Mouse (Mus musculus) urinary bladder, postnatal 36 days (tissue): ENCODE measurements at regions not wholly inside any gene's neighbourhood (a gene's known extent, or its start where the extent isn't known, plus 50 kb on each side); places are given as distances from the start of the nearest gene placed in this dataset.
"Not testable (repeated sequence)": the region's sequence is repeated elsewhere in the genome, so short reads cannot be mapped to it uniquely, and the experiment has no call there.

Experiments
- DNase-seq, 2 experiments: peaks; one replicate each; pipeline ENCODE4 v3.0.0; 2022; ENCODE audit warnings: low spot score in 2 of 2, mixed read lengths in 1 of 2

DNA sequence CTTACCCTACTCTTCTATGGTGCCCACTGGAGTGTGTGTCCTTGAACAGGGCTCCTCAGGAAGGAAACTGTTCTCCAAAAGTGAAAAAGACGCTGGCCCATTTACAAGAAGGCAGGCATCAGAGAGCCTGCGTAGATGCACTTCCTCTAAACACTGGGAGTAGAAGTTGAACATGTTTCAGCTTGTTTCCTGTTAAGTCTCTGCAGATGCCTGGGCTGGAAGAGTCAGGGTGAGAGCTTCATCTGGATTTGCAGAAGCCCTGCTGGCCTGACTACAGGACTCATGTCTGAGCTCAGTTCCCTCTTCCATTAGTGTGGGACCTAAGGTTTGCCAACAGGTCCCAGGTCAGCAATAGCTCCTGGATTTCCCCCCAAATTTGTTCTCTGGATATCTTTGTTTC lies 54.7 kb upstream of the Nlrp1b start:
- DNase-seq: no peak

DNA sequence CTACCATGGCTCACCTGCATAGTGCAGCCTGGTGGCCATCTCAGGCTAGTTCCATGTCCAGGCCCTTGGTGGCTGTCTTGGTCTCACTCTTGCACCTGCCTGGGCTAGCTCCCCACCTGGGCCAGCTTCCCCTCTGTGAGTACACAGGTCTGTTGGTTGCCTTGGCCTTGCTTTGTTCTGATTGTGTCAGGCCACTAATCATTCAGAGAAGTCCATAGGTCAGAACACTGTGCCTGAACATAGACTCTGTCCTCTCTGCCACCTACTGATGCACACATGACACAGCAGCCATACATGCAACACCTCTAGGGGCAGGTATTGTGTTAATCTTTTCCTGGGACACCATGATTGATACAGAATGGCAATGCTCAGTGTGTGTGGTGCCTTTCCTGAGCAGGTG lies 57.7 kb upstream of the Nlrp1b start:
- not testable (repeated sequence) for DNase-seq

DNA sequence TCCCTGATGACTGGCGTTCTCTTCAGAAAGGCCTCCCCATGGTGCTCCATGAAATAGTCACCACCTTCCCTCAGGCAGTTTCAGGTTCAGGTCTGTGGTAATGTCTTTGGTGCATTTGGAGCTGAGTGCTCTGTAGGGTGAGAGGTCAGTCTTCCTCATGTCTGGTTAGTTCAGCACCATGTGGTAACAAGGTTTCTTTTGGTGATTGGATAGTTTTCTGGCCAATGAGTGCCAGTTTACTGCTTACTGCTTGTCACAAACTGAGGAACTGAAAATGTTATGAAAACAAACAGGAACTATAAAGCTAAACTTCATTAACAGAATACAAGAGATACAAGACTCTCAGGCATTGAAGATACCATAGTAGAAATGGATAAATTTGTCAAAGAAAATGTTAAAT lies 59.0 kb upstream of the Nlrp1b start:
- no peak for DNase-seq

DNA sequence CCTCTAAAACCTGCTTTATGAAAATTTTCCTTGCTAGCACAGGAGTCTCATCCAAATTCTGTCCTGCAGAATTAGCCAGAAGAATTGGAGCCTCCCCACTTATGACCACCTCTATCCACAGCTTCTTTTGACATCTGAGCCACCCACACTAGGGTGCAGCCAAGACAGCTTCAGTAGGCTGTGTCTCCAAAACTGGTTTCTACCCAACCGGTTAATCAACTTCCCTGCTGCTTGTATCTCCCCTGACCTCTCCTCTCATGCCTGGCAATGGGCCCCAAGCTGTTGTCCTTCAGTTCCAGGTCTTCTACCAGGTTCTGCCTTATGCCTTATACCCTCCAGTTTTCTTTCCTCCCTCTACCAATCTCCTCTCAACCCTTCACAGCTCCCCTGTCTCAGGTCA lies 68.9 kb upstream of the Nlrp1b start:
- DNase-seq: no peak

DNA sequence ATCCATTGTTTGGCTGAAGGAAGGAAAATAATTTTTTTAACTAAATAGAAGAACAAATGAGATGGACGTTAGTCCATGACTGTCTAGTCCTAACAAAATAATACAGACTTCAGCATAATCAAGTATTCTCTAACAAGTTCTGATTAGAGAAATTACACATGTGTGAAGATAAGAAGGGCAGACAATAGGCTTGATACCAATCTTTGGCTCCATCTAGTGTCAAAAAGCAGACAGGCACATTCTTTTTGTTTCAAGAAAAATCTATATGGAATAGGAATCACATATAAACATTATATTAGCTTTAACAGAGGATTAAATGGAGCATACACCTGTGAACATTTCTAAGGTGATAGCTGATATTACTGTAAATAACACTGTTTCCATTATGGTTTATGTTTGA lies 92.9 kb upstream of the Nlrp1b start:
- DNase-seq: no peak

DNA sequence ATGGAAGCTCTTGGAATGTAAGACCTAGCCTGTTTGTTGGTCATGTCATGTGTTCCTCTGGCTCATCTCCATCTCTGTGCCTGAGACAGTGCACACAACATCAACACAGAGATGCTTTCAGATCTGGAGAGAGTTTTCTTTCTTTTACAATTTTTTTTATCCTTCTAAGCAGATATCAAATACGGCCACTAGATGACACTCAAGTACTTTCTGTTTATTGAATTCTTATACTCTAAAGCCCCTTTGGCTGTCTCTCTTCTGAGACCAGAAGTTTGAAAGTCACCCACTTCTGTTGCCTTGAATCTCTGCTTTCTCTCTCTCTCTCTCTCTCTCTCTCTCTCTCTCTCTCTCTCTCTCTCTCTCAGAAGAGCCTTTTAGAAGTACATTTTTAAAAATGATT lies 106.9 kb upstream of the Nlrp1b start:
- no peak for DNase-seq

DNA sequence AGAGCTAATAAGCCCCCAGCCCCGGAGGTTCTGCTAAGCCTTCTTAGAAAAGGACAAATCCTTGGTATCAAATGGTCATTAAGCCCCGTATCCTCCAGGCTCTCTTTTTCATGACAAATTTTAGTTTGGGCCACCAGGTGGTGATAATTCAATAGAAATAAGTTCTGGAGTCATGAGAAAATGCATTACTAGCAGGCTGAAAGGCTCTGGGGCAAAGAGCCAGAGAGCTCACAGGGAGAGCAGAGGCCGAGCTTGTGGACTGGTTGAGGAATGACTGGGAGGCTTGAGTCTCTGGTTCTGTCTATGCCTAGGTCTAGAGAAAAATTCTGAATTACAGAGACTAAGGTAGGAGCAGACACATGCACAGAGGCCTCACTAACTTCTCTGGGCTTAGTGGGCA lies 115.5 kb upstream of the Nlrp1b start:
- no peak for DNase-seq

DNA sequence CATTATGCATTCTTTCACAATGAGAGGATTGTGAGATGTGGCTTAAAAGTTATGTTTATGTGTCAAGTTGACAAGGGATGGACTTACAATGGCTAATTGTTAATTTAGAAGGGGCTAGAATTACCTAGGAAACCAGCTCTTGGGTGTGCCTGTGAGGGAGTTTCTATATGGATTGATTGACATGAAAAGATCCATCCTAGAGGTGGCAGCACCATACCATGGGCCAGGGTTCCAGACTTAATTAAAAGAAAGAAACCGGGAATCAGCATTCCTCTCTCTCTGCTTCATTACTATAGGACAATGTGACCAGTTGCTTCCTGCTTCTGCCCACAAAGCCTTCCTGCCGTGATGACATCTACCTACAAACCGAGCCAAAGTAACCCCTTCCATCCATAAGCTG lies 126.6 kb upstream of the Nlrp1b start:
- no peak for DNase-seq

DNA sequence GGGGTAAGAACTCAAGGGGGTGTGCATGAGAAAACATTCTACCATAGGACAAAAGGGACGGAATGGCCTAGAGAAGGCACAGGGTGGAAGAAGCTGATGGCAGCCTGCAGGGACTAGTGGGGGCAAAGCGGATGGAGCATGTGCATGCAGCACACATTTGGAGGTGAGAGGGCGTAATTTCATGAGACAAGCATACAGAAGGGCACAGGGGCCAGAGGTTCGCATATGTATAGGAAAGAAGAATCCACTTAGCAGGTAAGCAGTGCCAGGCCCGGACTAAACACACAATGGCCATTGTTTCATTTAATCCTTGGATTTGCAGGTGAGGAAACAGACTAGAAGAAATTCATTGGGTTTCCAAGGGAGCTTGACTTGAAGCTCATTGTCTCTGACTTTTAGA lies 130.3 kb upstream of the Nlrp1b start:
- DNase-seq: no peak

DNA sequence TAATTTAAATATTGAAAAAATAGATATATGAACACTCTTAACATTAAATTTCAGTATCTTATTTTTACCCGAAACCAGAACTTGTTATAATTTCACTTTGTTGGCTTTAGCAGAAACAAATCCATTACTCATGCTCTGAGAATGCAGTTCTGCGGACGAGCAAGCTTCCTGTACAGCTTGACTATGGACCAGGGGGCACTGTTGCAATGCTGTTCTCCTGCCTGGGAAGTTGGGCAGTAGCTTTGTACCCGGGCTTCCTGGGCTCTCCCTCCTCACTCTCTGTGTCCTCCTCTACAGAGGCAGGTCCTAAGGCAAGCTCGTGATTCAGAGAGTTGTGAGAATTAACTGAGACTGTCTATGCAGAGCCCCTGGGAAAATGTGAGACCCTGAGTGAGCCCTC lies 141.3 kb upstream of the Nlrp1b start:
- no peak for DNase-seq

DNA sequence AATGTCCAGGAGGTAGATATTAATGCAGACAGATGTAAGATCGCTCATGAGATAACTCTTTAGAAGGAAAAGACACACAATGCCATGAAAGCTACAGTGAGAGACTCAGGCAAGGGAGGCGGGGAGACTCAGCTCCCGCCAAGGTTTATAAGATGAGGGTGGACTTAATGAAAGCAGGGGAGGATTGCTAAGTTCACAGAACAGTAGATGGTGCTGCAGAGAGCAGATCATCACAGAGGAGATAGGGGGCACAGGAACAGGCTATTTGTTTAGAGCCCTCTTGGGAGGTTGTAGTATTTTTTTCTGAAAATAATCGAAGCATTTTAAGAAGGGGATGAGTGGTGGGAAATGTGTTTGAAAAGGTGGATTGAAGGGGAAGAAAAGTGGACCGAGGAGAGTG lies 144.6 kb upstream of the Nlrp1b start:
- no peak for DNase-seq

DNA sequence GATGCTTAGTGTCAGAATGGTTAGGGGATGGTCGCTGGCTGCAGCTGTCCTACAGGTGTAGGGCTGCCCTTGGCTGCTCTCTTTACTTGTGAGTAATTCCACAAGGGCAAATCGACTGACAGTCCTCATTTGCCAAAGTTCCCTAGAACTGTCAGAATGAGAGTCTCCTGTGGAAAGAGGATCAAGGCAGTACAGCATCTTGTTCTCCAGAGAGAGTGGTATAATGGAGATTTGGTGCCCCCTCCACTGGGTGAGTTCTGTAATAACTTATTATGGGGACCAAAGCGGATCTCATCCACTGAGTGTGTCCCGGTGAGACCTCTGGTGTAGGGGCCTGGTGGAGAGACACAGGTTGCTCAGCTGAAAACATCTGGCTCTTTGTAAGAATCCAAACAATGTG lies 157.9 kb upstream of the Nlrp1b start:
- no peak for DNase-seq

DNA sequence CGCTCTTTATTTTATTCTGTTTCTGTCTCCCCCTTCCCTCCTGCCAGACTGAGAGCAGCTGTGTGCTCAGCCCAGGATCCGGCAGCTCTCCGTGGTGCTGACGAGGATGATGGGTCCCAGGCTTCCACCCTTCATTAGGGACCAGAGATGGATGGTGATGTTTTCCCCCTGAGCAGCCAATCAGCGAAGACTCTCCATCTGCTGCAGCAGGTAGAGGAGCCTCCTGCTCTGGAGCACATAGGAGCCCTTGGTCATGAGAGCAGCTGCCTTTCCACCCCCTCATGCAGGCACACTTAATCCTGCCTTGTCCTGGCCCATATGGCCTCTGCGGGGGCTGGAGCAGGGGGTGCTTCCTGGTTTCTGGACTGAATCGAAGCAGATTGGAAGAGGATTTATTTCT lies 159.1 kb upstream of the Nlrp1b start:
- DNase-seq: no peak

DNA sequence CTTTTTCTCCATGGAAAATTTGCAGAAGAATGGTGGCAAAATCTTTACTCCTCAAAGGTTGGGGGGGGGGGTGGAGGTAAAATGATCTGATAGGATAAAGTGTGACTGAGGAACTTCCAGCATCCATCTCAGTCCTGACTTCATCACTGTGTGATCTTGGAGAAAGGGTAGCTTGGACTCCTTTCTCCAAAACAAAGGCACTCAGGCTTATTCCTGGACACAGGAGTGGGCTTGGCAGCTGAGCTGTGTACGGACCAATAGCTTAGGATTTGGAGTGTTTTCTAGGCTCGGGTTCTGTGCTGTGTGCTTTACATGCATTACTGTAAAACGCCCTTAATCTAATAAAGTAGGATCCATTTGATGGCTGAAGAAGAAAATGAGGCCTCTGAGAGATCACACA lies 159.6 kb upstream of the Nlrp1b start:
- DNase-seq: no peak

DNA sequence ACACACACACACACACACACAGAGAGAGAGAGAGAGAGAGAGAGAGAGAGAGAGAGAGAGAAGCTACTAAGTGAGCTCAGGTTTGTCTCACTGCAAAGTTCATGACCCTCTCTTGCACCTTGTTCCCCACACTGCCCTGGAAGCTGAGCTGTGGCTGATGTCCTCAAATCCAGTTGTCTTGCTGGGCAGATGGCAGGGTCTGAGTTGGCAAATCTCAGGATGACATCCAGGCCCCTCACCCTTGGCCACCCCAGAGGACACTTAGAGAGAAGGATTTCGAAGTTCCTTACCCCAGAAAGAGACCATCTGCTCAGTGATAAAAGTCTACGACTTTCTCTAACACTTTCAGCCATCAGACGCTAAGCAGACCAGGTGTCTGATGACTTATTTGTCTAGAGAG lies 160.1 kb upstream of the Nlrp1b start:
- DNase-seq: no peak

DNA sequence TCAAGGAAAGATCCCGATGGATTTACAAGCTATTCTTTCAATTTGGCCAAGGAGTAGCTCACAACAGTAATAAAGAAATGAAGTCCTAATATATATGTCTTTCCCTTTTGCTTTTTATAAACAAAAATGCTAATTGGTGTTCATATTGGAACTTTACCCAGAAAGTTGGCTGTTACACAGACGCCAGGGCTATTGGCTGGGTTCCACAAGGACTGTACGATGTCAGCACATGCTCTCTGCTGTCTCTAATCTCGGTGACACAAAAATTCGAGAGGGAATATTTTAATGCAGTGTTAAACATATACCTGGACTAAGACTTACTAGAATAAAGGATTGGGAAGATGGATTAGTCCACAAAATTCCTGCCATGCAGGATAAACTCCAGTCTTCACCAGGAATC lies 162.9 kb upstream of the Nlrp1b start:
- no peak for DNase-seq

DNA sequence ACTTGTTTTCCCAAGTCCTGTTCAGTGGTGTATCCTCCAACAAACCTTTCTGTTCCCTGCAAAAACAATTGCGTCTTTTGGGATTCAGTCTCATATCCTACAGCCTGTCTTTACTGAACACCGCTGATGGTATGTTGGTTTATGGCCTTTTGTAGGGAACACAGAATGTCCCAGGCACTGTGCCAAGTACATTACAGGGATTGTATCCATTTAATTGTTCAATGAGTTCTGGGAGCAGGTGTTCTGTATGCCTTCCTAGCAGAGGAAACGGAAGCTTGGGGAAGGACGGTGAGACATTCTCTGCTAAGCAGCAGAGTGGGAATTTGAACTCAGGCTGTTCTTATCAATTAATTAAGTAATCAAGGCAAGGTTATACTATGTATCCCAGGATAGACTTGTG lies 164.5 kb upstream of the Nlrp1b start:
- DNase-seq: no peak

DNA sequence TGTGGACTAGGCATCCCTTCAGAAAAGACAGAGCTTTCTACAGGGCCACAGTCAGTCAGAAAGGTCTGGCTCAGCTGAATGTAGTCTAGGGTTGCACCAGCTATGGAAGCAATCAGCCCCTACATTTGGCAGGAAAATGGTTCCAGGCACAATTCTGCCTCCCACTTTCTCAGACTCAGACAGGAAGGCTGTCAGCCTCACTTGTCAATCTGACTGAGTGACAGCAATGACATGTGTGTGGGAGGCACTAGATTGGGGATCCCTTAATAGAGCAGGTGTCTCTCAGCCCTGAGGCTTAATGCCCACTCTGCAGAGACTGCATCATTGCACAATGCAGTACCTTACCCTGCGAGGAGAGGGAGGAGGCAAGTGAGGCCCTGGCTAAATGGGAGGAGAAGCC lies 165.1 kb upstream of the Nlrp1b start:
- no peak for DNase-seq

DNA sequence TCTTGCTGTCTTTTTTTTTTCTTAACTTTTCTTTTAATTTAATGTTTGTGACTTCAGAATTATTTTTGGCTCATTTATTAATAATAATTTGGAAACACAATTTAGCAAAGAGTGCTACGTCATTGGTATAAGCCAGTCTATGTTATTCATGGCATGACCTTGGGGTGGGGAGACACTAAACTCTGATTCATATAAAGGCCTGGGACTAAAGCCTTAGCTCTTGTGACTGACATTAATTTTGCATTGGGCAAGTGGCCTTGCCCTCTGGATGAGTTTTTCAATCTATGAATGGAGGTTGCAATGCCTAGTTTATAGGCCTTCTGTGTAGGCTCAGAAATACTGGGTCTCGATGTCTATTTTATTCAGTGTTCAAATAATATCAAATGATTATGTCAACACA lies 169.8 kb upstream of the Nlrp1b start:
- DNase-seq: no peak

DNA sequence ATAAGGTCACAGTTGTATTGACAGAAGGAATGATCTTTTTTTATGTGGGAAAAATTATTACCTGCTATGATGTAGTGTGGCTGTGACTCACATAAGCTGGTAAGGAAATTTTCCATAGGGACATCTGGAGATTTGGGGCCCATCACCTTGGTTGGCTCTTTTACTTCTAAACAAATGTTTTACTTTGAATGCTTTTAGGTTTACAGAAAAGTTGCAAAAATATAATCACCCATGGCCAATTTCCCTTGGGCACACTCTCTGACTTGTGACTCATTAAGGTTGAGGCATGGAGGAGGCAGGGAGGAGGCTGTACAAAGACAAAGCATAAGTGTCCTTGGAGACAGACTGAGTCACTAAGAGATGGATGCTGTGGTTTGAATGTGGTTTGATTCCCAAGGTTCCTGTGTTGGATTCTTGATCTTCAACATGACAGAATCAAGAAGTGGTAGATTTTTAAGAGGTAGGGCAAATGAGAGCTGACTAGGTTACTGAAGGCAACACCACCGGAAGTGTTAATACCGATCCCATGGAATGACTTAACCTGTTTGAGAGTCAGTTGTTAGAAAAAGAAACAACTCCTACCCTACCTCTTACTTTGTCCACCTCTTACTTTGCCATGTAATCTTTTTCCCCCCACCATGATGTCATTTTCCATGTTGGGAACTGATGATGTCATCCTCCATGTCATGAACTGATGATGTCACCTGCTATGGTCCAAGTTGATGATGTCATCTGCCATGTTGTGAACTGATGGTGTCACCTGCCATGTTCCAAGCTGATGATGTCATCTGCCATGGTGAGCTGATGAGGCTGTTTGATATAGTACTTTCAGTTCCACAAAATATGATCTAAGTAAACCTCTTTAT lies 171.1 kb upstream of the Nlrp1b start:
- DNase-seq: no peak

DNA sequence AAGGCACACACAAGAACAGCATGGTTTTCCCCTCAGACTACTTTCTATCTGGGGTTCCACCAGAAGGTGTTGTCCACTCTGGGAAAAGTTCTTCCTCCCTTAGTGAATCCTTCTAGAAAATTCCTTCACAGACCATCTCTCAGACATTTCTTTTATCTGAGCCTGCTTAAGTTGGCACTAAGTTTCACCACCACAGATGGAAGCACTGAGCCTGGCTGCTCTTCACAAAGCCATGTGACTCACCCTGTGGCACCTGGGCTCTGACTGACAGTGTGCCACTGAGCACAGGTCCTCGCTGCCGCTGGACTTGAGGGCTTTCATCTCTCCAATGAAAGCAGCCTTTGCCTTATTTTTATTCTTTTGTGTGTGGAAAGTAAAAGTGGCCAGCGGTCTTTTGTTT lies 173.8 kb upstream of the Nlrp1b start:
- no peak for DNase-seq

DNA sequence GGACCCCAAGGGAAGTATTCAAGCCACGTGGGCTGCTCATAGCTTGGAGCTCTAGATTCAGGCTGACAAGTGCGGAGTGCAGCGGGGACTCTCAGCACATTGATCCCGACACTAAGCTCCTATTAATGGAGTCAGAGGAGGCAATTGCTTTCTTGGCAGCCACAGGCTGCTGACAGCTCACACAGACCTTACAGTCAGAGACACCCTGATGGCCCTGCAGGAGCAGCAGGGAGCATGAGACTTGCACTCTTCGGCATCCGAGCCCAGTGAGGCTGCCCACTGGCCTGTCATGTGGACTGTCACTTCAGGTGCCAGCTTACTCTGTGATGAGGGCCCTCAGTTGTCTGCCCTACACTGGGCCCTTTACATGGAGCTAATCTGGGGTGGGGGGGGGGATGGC lies 176.5 kb upstream of the Nlrp1b start:
- no peak for DNase-seq

DNA sequence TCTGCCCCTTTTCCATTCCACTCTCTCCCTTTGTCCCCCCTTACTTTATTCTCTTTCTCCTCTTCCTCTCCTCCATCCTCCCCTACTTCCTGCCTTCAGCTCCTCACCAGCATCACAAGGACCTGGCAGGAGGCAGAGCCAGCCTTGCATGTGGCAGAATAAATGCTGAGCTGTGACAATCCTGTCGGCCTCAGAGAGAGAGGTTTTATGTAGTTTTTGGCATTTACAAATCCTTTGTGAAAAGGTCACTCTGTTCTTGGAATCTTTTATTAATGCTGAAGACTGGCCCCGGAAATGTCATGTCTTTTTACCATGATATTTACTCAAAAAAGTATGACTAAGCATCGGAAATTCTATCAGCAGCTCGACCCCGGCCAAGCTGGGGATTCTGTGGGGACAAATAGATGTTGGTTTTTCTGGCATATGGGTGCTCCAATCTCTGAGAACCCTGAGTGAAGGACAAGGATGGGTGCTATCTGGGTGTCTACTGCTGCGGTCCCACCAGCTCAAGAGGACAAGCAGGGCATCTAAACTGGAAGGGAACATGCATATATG lies 178.8 kb upstream of the Nlrp1b start:
- DNase-seq: no peak

DNA sequence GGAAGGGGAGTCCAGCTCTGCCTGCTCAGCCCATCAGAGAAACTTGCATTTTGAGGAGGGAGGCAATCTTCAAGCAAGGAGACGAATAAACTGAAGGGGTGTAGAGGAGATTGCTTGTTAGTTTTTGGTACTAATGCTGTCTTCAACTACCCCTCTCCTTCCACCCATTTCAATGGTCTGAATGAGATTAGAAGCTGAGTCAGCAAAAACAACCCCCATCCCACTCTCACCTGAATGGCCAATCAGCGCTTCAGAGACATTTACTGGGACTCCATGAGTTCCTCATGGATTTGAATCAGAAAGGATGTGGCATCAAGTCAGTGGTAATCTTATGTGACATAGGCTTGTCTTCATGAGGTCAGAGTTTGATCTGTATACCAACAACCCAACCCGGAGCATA lies 180.0 kb upstream of the Nlrp1b start:
- DNase-seq: no peak
